9 mouse cellular contexts compared by ENCODE assay signal in the genomic region with DNA sequence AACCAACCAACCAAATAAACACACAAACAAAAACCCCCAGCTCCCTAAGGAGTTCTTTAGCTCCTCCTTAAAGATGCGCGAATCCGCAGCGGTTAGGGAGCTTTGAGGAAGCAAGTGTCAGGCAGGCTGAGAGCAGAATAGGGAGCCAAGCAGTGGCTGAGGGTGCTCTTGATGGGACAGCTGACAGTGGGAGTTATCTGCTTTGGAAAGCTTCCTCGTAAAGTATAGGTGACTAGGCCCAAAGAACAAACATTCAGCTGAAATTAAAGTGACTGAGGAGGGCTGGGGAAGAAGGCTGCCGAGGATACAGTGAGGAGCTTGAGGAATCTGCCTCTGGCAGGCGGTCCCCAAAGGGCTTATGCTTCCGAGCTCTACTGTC. TPM values are rescaled to one million over a fixed set of nuclear protein-coding genes. Genes with fewer than 3 reads are reported as not detected.
DNase-seq lines count a peak whose midpoint lies in the region; ATAC-seq and TF ChIP-seq lines count a peak whose summit lies in the region.
"Had no signal": no experiment of that assay in that cellular context is flagged by ENCODE, and none has a peak within 500 bp of the region (broad histone marks: within the 10 kb centered on the region; RNA-seq: fewer than 3 reads in every experiment).

No protein-coding gene starts in this region.

- peaks cover 6% of the 10 kb centered on the region for H3K4me1 ChIP-seq in erythroblast, embryonic 14.5 days (ENCODE audit: control insufficient read depth)
- no peaks in the 10 kb centered on the region for H3K4me1 ChIP-seq in hindbrain, embryonic 11.5 days (replicated peaks; ENCODE audit: control insufficient read depth, insufficient read depth, low read length)
- no peaks in the 10 kb centered on the region for H3K4me1 ChIP-seq in lung, embryonic 15.5 days
- H3K4me1 ChIP-seq in stomach, embryonic 14.5 days (ENCODE audit: control insufficient read depth, insufficient read depth, low read length), result no peaks in the 10 kb centered on the region

- no peak overlapping the region for H3K27ac ChIP-seq in hindbrain, embryonic 11.5 days (ENCODE audit: low read depth, low read length)
- H3K27ac ChIP-seq in lung, embryonic 15.5 days, result no peak overlapping the region
- no peak overlapping the region for H3K27ac ChIP-seq in stomach, embryonic 14.5 days (ENCODE audit: low read length)

- peaks cover 4% of the 10 kb centered on the region for H3K9me3 ChIP-seq in erythroblast, embryonic 14.5 days (ENCODE audit: control insufficient read depth, low read length)
- H3K9me3 ChIP-seq in hindbrain, embryonic 11.5 days (ENCODE audit: control insufficient read depth, low read length), result no peaks in the 10 kb centered on the region
- no peaks in the 10 kb centered on the region for H3K9me3 ChIP-seq in lung, embryonic 15.5 days
- no peaks in the 10 kb centered on the region for H3K9me3 ChIP-seq in stomach, embryonic 14.5 days (ENCODE audit: control insufficient read depth, low read depth, low read length)

- peak overlapping the region; percentile 8 for H3ac ChIP-seq in C2C12 (ENCODE audit: control insufficient read depth, insufficient read length, low read depth)

- no peak for DNase-seq in hindbrain, embryonic 11.5 days (ENCODE audit: low spot score)
- no peak for DNase-seq in ovary, postnatal 14 days (ENCODE audit: low spot score)

- H3K79me2 ChIP-seq in C2C12 (ENCODE audit: control insufficient read depth, insufficient read depth), result peaks cover 10% of the 10 kb centered on the region

- peaks cover 30% of the 10 kb centered on the region for H3K27me3 ChIP-seq in erythroblast, embryonic 14.5 days (ENCODE audit: control insufficient read depth)
- H3K27me3 ChIP-seq in C2C12 (ENCODE audit: control insufficient read depth, insufficient read depth, insufficient read length), result no peaks in the 10 kb centered on the region
- H3K27me3 ChIP-seq in hindbrain, embryonic 11.5 days (ENCODE audit: control insufficient read depth, insufficient read depth, low read length), result peaks cover 16% of the 10 kb centered on the region
- peaks cover 13% of the 10 kb centered on the region for H3K27me3 ChIP-seq in lung, embryonic 15.5 days
- no peaks in the 10 kb centered on the region for H3K27me3 ChIP-seq in stomach, embryonic 14.5 days (ENCODE audit: control insufficient read depth, insufficient read depth, low read length)

- no peaks in the 10 kb centered on the region for H3K36me3 ChIP-seq in erythroblast, embryonic 14.5 days (ENCODE audit: control insufficient read depth)
- H3K36me3 ChIP-seq in C2C12 (ENCODE audit: control insufficient read depth, insufficient read depth), result no peaks in the 10 kb centered on the region
- H3K36me3 ChIP-seq in hindbrain, embryonic 11.5 days (ENCODE audit: control insufficient read depth, insufficient read depth, low read length), result no peaks in the 10 kb centered on the region
- no peaks in the 10 kb centered on the region for H3K36me3 ChIP-seq in lung, embryonic 15.5 days
- H3K36me3 ChIP-seq in stomach, embryonic 14.5 days (ENCODE audit: control insufficient read depth, insufficient read depth, low read length), result no peaks in the 10 kb centered on the region

- peak overlapping the region; percentile 62 for H3K4me3 ChIP-seq in erythroblast, embryonic 14.5 days (replicated peaks)
- peak overlapping the region; percentile 39 for H3K4me3 ChIP-seq in C2C12 (ENCODE audit: insufficient read depth, poor library complexity, severe bottlenecking)
- H3K4me3 ChIP-seq in hindbrain, embryonic 11.5 days (ENCODE audit: low read depth, low read length), result peak overlapping the region; percentile 46
- H3K4me3 ChIP-seq in lung, embryonic 15.5 days, result peak overlapping the region; percentile 58
- H3K4me3 ChIP-seq in stomach, embryonic 14.5 days (ENCODE audit: low read depth, low read length), result peak overlapping the region; percentile 42

- ATAC-seq in erythroblast, adult 5-6 weeks (replicated peaks; ENCODE audit: low FRiP score, poor library complexity, severe bottlenecking), result no peak
- peak; percentile 82 for ATAC-seq in common myeloid progenitor, adult 5-6 weeks (replicated peaks; ENCODE audit: low read depth, poor library complexity, severe bottlenecking)
- 0 out of 2 replicates have a peak, but pooled peaks have one; percentile 38 for ATAC-seq in hindbrain, embryonic 11.5 days (ENCODE audit: low FRiP score)
- peak; percentile 57; the same call in 1 of the 2 replicates for ATAC-seq in lung, embryonic 15.5 days (ENCODE audit: borderline replicate concordance, extremely low read depth, low FRiP score, low TSS enrichment)
- ATAC-seq in stomach, embryonic 14.5 days (ENCODE audit: insufficient number of reproducible peaks, insufficient read depth, low FRiP score, low read depth), result peak; percentile 42; the same call in 1 of the 2 replicates

- H3K79me3 ChIP-seq in C2C12 (ENCODE audit: low read depth), result no peaks in the 10 kb centered on the region

- TF ChIP-seq CTCF in C2C12 (IDR thresholded peaks at IDR 0.05; ENCODE audit: control insufficient read depth, insufficient read depth, insufficient read length), result no peak

- H3K4me2 ChIP-seq in hindbrain, embryonic 11.5 days (replicated peaks; ENCODE audit: low read depth, low read length), result peak overlapping the region; percentile 59
- peak overlapping the region; percentile 61 for H3K4me2 ChIP-seq in lung, embryonic 15.5 days
- peak overlapping the region; percentile 44 for H3K4me2 ChIP-seq in stomach, embryonic 14.5 days (replicated peaks; ENCODE audit: low read depth, low read length)

- peak overlapping the region; percentile 56; the same call in 1 of the 2 replicates for H3K9ac ChIP-seq in hindbrain, embryonic 11.5 days (ENCODE audit: low read depth, low read length)
- H3K9ac ChIP-seq in lung, embryonic 15.5 days, result peak overlapping the region; percentile 45
- H3K9ac ChIP-seq in stomach, embryonic 14.5 days (replicated peaks; ENCODE audit: low read depth, low read length), result peak overlapping the region; percentile 36; the same call in 1 of the 2 replicates

- WGBS in hindbrain, embryonic 11.5 days, result 12% methylated on average over 8 of the region's 8 CpGs
- 11% methylated on average over 8 of the region's 8 CpGs for WGBS in lung, embryonic 15.5 days
- WGBS in stomach, embryonic 14.5 days, result 19% methylated on average over 8 of the region's 8 CpGs

TF ChIP-seq in C2C12, 6 proteins besides CTCF, POLR2A, EP300 and RAD21:
- TF ChIP-seq CEBPB (IDR thresholded peaks at IDR 0.05; ENCODE audit: low read depth) (no peak), MAX (IDR thresholded peaks at IDR 0.05) (no peak)

RNA-seq across cellular contexts. Expression of a gene that starts 0.5 kb away (rescaled TPM):
- not detected in 2 replicates for polyA plus RNA-seq in erythroblast, embryonic 14.5 days (2012)
- 0.38 and 2.1 TPM in 2 replicates for total RNA-seq in erythroblast, adult 5-6 weeks (2015; ENCODE audit: low replicate concordance)
- total RNA-seq in erythroblast, adult 5-6 weeks (2017; ENCODE audit: low replicate concordance), result 1.4 TPM in 2 replicates
- polyA plus RNA-seq in C2C12 (2012; fragmentation: generic; extraction: Trizol), result 3.3 TPM
- 3.1 and 3.3 TPM in 2 replicates for total RNA-seq in common myeloid progenitor, adult 5-6 weeks (2017)
- 5.3 and 5.9 TPM in 2 replicates for polyA plus RNA-seq in hindbrain, embryonic 11.5 days (2014; fragmentation: Nextera tagmentation; extraction: Ambion mirVana)
- 9.0 and 11.2 TPM in 2 replicates for polyA plus RNA-seq in lung, embryonic 15.5 days (2015; fragmentation: Nextera tagmentation; extraction: Ambion mirVana)
- 10.9 and 11.5 TPM in 2 replicates for polyA plus RNA-seq in stomach, embryonic 14.5 days (2014; fragmentation: Nextera tagmentation; extraction: Ambion mirVana)

RNA-seq across cellular contexts. Expression of a gene that starts 42.2 kb away (rescaled TPM):
- polyA plus RNA-seq in erythroblast, embryonic 14.5 days (2012), result not detected in 2 replicates
- total RNA-seq in erythroblast, adult 5-6 weeks (2015; ENCODE audit: low replicate concordance), result not detected in 2 replicates
- total RNA-seq in erythroblast, adult 5-6 weeks (2017; ENCODE audit: low replicate concordance), result not detected in 2 replicates
- not detected for polyA plus RNA-seq in C2C12 (2012; fragmentation: generic; extraction: Trizol)
- total RNA-seq in common myeloid progenitor, adult 5-6 weeks (2017), result not detected in 2 replicates
- not detected in 2 replicates for polyA plus RNA-seq in hindbrain, embryonic 11.5 days (2014; fragmentation: Nextera tagmentation; extraction: Ambion mirVana)
- polyA plus RNA-seq in lung, embryonic 15.5 days (2015; fragmentation: Nextera tagmentation; extraction: Ambion mirVana), result not detected in 2 replicates
- polyA plus RNA-seq in stomach, embryonic 14.5 days (2014; fragmentation: Nextera tagmentation; extraction: Ambion mirVana), result not detected in 2 replicates
- total RNA-seq: left cerebral cortex, postnatal 36 days had no signal
